Mouse (Mus musculus): ENCODE measurements around the gene Cdh13.
"Not testable (repeated sequence)": the region's sequence is repeated elsewhere in the genome, so short reads cannot be mapped to it uniquely, and the experiment has no call there.

Cdh13 gene

DNA sequence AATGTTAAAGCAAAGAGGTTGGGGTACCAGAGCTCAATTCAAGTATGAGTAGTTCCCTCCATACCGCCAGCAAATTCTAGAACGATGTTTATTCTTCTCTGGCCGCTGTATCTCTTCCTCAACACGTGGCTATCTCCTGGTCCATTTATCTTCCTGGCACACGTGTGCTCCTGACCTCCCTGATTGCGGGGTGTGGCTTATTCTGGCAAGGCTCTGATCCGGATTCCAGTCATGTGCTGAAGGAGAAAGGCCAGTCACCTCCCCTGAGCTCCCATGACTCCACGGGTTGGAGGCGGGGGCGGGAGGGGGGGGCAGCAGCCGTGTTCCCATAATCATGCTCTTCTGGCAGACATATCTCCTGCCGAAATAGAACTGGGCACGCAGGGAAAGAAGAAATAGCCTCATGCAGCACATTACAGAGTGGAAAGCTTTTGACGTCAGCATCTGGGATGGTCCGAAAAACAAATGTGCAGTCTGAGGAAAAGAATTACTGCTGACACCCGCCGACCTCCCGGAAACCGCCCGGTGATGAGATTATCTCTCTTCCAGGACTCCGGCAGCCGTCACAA lies 417.9 kb downstream of the Cdh13 start:
- DNase-seq = peak; percentile 5

DNA sequence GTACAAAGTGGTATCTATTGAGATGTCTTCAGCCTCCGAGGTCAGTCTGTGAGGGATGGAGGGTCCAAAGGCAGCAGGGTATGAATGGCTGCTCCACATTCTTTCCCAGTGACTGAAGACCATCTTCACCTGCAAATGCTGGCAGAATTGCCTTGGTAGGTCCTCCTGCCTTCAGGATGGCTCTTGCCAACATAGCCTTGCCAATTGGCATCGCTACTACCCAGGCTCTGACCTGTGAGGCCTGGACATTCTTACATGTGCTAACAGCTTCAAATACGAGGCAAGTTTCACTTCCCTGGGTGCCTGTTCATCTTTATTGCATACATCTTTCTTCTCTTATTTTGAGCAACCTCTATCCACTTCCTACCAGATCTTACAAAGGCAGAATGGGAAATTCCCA lies 425.8 kb downstream of the Cdh13 start:
- DNase-seq = no peak

DNA sequence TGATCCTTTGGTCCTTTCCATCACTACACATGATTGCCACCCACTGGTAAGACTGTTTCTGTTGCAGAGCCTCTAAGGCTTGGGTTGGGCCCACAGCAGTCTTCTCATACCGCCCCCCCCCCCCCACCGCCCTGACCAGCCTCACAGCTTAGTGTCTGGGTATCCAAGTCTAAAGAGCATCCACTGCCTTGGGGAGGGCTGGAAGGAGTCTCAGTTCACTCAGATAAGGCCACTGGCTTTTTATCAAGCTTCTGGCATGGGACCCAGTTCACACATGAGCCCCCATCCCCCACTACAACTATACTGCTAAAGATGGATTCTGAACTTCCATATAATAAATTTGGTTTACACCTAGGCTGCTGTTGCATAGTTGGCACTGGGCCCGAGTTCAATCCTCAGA lies 428.1 kb downstream of the Cdh13 start:
- no peak for DNase-seq

DNA sequence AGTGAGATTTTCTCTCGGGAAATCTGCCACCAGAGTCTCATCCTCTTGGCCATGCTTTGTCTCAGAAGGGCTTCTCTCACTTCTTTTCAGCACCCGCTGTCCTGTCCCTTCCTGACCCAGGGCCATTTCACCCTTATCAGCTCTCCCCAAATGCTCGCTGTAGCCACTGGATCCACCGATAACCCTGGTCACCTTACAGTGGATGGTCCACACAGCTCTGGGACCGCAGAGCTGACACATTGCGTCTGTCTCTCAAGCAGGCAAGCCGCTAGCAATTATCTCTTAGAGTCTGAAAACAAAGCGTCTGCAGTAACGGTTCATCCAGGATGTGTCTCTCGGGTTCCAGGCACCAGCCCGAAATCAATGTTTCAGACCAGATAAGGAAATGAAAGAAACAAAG lies 429.6 kb downstream of the Cdh13 start:
- peak; percentile 16 for DNase-seq

DNA sequence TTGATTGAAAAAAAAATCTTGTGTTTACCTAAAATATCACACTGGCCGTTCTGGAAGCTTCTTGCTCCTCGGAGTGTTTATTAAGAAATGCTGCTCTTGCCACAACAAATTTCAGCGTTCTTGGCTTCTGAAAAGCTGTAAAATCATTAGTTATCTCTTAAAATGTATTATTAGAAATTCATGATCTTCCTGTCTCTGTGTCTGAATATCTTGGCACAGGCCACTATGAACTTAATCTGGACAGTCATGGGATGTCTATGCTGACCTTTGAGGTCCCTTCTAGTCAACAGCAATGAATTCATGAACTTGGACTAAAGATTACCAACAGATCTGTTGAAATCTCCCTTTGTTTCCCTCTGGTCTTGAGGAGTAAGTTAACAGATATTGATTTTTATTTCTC lies 430.1 kb downstream of the Cdh13 start:
- no peak for DNase-seq

DNA sequence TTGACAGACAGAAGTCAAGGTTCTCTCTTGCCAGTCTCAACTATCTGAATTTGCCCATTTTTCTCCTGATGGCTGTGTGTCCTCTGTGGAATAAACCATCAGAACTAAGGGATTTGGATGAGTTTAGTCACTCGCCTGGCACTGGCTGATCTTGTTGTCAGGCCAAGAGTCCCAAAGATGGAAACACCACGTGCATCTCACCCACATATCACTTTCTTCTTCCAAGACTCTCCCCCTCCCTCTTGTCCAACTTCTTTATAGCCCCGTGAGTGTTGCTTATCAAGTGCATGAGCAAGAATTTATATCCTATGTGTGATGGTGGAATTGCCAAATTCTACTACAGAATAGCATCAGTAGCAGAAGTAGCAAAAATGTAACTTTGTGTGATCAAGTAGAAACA lies 439.4 kb downstream of the Cdh13 start:
- no peak for DNase-seq

DNA sequence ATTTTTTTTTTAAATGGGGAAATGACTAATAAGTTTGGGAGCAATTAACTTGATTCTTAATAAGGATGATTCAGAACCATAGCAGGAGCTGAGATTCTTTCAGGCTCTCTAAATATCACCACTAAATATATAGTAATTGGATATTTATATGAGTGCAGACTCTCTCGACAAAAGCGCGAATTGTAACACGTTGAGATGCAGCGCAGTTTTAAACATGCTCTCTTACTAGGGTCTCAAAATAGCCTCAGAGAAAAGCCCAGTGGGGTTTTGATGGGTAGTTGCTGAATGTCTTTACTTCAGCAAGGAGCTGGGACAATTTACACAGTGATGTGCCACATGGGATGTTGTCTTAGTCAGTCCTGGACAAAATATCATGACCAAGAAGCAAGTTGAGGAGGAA lies 442.1 kb downstream of the Cdh13 start:
- DNase-seq = no peak

DNA sequence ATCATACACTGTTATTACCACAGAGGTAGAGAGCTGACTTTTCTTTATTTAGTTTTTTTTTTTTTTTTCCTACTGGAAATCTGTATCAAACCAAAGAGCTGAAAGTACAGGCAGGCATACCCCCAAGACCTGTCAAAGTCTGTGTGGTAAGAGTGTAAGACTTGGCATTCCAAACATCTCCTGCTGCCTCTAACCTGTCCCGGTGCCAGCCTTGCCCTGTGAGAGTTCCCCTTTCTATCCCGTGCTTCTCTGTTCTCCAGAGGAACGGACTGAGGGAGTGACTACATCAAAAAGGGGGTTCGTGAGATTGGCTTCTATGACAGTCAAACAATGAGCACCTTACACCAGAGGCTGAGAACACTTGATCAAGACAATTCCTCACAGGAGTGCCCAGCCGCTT lies 458.2 kb downstream of the Cdh13 start:
- DNase-seq = no peak

DNA sequence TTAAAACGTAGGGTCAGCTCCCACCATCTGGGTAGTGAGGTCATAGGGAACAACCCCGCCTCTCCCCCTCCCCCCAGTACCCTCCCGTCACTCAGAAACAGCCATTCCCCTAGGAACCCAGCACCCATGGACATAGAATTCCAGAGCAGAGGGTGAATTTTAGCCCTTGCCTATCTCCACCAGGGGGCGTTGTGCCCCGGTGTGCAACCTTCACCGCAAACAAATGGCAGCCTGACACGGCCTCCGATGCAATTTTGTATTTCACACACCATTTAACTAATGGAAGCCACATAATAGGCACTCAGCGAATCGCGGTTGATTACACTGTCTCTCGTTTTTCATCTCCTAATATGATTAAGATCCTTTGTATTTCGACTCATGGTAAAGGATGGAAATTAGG lies 461.5 kb downstream of the Cdh13 start:
- no peak for DNase-seq

DNA sequence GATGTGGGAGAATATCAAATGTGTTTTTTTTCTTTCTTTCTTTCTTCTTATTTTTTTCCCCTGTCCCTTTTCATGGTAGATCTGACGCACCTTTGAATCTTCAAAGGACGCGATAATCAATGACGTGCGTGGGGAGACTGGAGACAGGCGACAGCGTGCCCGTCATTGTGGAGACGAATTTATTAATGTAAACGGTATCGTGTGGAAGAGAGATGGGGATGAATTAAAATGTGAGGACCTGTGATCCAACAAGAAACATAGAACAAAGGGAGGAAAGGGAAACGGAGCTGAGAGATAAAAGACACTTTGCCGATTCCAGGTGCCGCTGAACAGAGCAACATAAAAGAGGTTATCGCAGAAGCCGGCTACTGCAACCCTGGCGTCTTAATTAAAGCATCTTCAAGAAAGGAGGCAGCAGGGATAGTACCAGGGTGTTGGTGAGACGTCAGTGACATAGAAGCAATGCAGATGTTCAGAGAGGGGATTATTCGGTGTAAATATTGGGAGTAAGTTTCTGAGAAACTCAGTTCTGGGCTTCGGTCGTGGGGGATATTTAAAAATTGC lies 464.6 kb downstream of the Cdh13 start:
- DNase-seq = no peak

DNA sequence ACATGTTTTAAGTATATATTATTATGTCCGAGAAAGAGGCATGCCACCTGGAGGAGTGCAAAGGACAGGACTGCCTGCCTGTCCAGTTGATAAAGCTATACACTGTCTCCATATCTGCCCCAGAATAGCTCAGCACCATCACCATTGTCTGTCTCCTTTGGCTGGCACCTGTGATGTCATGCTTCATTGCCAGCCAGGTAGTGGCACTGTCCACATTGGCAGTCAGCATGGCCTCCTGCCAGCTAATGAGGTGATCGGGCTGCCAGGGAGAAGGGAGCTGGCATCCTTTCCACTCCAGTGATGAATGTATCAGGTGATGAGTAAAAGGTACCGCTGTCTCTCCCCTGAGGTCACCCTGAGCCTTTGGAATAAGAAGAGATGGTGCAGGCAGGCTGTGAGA lies 465.7 kb downstream of the Cdh13 start:
- DNase-seq = peak; percentile 11

DNA sequence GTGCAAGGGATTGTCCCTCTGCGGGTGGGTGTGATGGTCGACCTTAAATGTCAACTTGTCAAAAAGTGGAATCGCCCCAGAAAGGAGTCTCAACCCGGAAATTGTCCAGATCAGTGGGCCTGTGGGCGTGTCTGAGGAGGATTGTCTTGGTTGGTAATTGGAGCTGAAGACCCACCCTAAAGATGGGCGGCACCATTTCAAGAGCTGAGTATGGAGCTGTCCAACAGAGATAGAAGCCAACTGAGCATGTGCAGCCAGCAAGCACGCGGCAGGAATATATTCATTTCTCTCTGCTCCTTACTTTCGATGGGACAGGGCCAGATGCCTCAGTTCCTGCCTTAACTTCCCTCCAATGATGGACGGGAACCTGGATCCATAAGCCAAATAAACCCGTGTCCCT lies 466.3 kb downstream of the Cdh13 start:
- no peak for DNase-seq

DNA sequence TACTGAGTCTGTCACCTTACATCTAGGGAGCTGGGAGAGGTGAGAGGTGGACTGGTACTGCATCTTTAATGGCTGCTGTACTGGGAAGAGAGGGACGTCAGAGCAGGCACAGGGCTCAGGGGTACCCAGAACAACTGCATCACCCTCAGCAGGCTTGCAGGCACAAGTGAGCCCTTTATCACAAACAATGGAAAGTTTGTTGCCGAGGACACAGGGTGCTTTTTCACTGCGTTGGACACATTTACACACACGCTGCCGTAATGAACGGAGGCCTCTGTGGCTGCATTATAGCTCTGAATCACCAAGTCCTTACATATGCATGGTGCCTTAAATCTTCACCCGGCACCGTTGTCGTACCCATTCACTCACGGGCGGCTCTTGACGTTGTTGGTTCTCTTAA lies 470.2 kb downstream of the Cdh13 start:
- DNase-seq = no peak

DNA sequence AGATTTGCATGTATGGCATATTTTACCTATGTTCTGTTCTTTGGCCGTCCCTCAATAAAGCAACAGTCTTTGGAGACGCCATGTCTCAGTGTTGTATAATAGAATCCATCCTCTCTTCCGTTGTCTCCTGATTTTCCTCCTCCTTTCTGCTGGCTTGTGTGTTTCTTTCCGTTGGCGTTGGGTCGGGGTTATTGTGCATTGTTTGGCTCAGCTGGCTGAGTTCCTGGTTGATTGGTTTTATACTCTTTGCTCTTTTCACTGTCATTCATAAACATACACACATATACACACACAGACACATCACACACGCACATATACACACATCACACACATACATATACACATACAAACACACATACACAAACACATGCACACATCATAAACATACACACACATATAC lies 470.6 kb downstream of the Cdh13 start:
- no peak for DNase-seq

DNA sequence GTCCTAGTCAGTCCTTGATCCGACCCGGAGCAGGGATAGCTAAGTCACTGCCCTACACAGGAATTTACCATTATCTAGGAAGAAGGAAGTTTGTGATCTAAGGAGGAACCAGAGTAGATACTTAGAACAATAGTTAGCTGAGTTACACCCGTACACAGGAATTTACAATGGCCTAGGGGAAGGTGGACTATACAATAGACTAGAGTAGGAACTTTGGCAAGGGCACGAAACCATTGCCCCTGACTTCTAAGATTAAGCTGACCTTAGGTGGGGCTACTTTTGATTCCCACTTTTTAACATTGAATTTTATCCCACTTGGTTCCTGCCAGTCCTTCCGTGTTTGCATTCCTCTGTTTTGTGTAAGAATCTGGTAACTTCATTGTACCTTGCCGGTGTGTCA lies 494.0 kb downstream of the Cdh13 start:
- DNase-seq = not testable (repeated sequence)

DNA sequence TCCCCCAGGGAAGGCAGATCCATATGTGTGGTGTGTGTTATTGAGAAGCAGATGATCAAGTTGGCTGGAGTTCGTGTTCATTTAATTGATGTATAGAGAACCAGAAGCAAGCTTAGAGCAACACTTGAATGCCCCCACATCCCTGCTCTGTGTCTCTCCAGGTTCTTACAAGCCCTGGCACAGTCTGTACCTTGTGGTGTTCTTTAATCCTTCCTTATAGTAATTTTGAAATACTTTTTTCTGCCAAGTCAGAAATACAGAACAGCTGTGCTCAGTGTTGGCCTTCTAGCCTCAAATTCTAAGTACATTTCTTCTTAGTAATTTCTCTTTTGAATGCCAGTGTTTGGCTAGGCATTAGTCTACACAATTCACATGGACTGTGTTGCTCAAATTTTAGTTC lies 494.8 kb downstream of the Cdh13 start:
- no peak for DNase-seq

DNA sequence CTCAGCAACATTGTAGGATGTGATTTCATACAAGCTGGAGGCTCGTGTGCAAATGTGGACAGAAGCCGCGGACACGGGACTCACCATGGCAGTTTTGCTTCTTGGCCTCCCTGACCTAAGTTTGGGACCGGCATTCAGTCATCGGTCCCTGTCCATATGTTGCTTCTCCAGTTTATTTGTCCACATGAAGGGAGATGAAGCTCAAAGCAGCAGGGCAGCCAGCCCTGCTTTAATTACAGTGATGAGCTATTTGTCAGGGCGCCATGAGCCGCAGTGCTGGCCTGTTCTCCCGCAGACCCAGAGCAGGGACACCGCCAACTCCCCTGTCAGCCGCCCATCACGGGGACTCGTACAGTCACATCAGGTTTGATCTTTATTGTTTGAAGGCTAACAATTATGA lies 502.1 kb downstream of the Cdh13 start:
- DNase-seq = no peak

DNA sequence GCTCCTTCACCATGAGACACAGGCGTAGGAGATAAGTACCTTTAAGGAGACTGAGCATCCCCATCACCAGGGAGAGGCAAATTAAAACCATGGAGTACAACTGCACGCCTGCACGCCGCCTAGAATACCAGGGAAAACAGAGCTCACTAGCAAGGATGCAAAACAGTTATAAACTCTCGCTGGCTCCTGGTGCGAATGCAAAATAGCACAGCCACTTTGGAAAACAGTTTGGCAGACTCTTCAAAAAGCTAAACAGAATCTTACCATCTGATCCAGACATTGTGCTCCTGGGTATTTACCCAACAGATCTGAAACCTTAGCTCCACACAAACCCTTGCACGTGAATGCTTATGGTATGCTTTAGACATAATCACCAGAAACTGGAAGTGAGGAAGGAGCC lies 506.1 kb downstream of the Cdh13 start:
- no peak for DNase-seq

DNA sequence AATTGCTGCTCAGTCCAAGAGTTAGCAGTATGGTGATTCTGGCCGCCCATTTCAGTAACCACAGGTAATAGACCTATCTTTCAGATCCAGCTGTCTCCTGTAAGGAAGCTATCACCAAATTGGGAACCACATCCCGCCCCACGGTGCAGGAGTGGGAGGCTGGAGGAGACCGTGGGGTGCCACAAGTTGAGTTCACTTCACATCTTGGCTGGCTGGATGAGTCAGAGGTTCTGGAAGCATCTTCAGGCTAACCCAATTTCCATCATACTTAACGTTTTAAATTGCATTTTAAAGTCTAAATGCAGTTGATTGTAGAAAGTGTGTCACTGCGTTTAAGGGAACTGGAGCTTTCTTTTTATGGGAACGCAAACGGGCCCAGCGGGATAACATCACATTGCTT lies 511.4 kb downstream of the Cdh13 start:
- no peak for DNase-seq

DNA sequence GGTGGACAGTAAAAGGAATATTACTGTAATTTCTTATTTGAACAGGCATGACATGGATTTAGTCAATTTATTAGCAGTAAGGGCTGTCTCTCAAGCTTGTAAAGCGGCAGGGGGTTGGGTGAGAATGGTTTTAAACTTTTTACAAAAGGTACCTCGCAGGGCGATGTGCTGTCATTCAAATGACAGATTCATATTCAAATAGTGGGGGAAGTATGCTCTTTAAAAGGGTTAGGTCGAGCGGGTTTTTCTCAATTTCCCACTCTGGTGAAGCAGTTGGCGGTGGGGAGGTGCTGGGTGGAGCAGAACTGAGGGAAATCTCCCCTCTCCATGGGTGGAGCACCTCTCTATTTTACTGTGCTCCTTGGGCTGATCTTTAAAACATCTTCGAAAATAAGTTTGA lies 513.0 kb downstream of the Cdh13 start:
- DNase-seq = no peak

DNA sequence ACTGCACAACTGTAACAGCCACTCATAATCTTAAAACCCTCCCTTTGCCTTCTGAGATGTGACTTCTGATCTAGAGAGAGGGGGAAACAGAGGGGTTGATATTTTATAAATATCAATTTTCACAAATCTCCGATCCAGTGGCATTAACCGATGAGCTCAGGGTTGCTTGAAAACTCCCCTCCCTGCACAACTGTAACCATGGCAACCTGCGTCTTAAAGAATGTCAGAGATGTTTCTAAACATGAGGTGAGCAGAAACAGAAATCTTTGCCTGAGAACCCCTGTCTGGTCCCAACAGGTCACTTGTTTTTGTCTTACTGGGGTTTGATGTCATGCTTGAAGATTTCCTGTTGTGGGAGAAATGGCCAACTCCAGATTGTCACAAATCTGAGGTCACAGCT lies 513.6 kb downstream of the Cdh13 start:
- no peak for DNase-seq

DNA sequence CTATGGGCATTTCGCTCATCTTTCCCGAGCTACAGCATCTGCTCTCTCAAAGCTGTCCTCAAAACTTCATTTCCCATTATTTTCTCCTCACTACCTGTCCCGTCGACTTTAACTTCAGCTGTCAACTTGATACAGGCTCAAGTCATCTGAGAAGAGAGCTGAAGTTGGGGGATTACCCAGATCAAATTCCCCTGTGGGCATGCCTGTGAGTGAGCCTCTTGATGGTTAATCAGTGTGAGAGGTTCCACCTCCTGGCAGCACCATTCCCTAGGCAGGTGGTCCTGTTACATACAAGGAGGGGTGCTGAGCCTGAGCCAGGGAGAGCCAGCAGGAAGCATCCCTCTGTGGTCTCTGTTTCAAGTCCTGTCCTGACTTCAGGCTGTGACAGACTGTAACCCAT lies 519.6 kb downstream of the Cdh13 start:
- no peak for DNase-seq

DNA sequence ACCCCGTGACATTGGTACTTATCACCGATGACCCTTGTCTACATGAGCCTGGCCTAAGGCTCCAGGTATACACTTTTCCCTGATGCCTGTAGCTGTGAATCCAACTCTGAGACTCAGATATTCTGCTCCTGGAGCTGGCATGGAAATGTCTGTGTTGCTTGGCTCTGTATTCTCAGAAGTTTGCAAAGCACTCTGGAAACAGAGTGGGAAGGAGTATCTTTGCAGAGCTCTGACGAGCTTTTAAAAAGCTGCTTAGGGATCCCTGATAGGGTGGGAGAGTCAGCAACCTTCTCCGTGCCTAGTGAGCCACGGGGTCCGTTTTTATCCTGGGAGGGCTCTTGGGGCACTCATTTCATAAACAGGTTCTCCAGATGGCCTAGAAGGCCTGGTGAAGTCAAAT lies 526.1 kb downstream of the Cdh13 start:
- DNase-seq = no peak

DNA sequence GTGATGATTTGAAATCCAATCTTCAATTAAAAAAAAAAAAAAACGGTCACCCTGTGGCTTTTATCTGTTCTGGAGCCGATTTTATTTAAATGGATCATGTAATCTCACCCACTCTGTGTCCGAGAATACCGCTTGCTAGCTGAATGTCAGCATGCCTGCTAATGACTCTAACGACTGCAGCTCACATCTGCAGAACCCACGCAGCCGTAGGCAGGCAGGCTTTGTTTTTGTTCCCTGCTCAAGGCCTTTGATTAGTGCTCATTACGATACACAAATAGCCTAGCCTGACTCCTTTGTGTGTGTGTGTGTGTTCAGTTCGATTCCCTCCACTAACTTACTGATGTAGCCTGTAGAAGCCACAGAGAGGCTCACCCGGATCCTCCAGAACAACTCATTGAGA lies 531.5 kb downstream of the Cdh13 start:
- no peak for DNase-seq

DNA sequence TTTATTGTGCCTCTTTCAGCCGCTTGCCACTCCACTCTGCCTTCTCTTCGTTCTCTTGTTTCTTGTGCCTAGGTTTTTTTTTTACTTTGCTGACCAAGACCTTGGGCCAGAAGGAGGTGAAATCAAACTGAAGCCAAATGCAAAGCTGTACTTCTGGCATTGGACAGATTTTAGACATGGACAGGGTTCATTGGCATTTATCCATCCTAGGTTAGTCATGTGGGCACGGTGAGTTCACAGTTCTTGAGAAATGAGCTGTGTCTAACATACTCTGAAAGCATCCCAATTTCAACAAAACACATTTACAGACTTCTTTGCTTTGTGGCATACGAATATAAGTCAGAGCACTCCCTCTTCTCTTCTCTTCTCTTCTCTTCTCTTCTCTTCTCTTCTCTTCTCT lies 543.2 kb downstream of the Cdh13 start:
- DNase-seq = peak; percentile 17

DNA sequence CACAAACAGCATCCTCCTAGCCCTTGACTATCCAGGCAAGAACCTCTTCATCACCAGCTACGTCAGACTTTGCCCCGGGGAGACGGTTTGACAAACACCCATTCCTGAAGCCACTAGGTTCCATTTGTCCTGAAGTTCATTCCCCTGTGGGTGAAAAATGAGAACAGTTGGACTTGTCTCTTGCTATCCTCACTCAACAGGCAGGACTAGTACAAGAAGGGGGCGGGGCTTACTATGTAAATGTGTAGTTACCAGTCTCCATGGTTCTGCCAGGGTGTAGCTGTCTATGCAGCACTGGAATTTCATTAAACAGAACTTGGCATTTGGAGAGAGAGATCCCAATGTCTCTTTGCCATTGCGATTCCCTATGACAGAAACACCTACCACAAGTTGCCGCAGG lies 544.2 kb downstream of the Cdh13 start:
- no peak for DNase-seq
